Mouse (Mus musculus): Measurements from ENCODE around the gene Atp6v0c.

- TF ChIP-seq USF1 (IDR thresholded peaks at IDR 0.05; ENCODE audit: low read depth) (no peak), CTCF (IDR thresholded peaks at IDR 0.05; ENCODE audit: control insufficient read depth, insufficient read depth, insufficient read length) (no peak), MAX (IDR thresholded peaks at IDR 0.05) (no peak), FOSL1 (IDR thresholded peaks at IDR 0.05; ENCODE audit: insufficient read depth, low read length, poor library complexity, severe bottlenecking) (no peak), CEBPB (IDR thresholded peaks at IDR 0.05; ENCODE audit: low read depth) (no peak), MYOG (IDR thresholded peaks at IDR 0.05; ENCODE audit: control insufficient read depth, extremely low read depth, insufficient read length) (no peak)
Measured at GRCm38 (mm10) chr17:24142897-24143296, 26.6 kb downstream of the Atp6v0c start.
